Mouse (Mus musculus): Measurements from ENCODE around the gene Ostm1.
A peak's percentile ranks its signal among the peaks of the same experiment; 100 is the strongest.

Ostm1 gene

GRCm38 (mm10) chr10:42630596-42631355 lies 47.2 kb downstream of the Ostm1 start:
- no peak for DNase-seq

- DNase-seq: no peak
These were observed 48.3 kb downstream of the Ostm1 start for GRCm38 (mm10) chr10:42631754-42632452.

GRCm38 (mm10) chr10:42632453-42633360 lies 49.1 kb downstream of the Ostm1 start:
- no peak for DNase-seq

- no peak for DNase-seq
These were observed 49.9 kb downstream of the Ostm1 start for GRCm38 (mm10) chr10:42633361-42634121.

GRCm38 (mm10) chr10:42634122-42634720 lies 50.6 kb downstream of the Ostm1 start:
- DNase-seq: no peak

- DNase-seq: no peak
These were observed 51.4 kb downstream of the Ostm1 start for GRCm38 (mm10) chr10:42635046-42635445.

- DNase-seq: no peak
These were observed 52.1 kb downstream of the Ostm1 start for GRCm38 (mm10) chr10:42635566-42636359.

- no peak for DNase-seq
These were observed 52.9 kb downstream of the Ostm1 start for GRCm38 (mm10) chr10:42636360-42637182.

GRCm38 (mm10) chr10:42637183-42637788 lies 53.7 kb downstream of the Ostm1 start:
- DNase-seq: peak; percentile 36

GRCm38 (mm10) chr10:42639856-42640255 lies 56.2 kb downstream of the Ostm1 start:
- DNase-seq: no peak

GRCm38 (mm10) chr10:42643638-42644037 lies 60.0 kb downstream of the Ostm1 start:
- DNase-seq: no peak

- no peak for DNase-seq
These were observed 62.7 kb downstream of the Ostm1 start for GRCm38 (mm10) chr10:42646340-42646739.

GRCm38 (mm10) chr10:42661916-42662315 lies 78.3 kb downstream of the Ostm1 start:
- DNase-seq: no peak

- no peak for DNase-seq
These were observed 86.3 kb downstream of the Ostm1 start for GRCm38 (mm10) chr10:42669970-42670369.

- DNase-seq: no peak
These were observed 89.2 kb downstream of the Ostm1 start for GRCm38 (mm10) chr10:42672798-42673197.

GRCm38 (mm10) chr10:42675571-42675970 lies 91.9 kb downstream of the Ostm1 start:
- DNase-seq: no peak

GRCm38 (mm10) chr10:42678331-42678730 lies 94.7 kb downstream of the Ostm1 start:
- no peak for DNase-seq

GRCm38 (mm10) chr10:42678755-42679364 lies 95.2 kb downstream of the Ostm1 start:
- DNase-seq: peak; percentile 95

GRCm38 (mm10) chr10:42679586-42679985 lies 96.0 kb downstream of the Ostm1 start:
- no peak for DNase-seq
